Mouse (Mus musculus) hindbrain, embryonic 11.5 days (tissue): ENCODE results near the gene Adgrf1. TPM values are rescaled to one million over a fixed set of nuclear protein-coding genes. Genes with fewer than 3 reads are reported as not detected.
A peak's percentile ranks its signal among the peaks of the same experiment; 100 is the strongest.

Experiments
- ATAC-seq: fragments of 200-750 bp; cut with Nextera tagmentation; 2 replicates; pipeline ENCODE4 v1.8.0; 2017; ENCODE audit warnings: mild to moderate bottlenecking, moderate TSS enrichment, moderate library complexity; ENCODE audit not compliant: low FRiP score
- DNase-seq: peaks from one replicate; pipeline ENCODE4 v3.0.0-alpha.2; 2015; ENCODE audit warnings: low spot score
- H3K27ac ChIP-seq: fragments of 300-500 bp; sonication (generic); 2 replicates; pipeline ENCODE4 v1.5.1; 2014; ENCODE audit warnings: mild to moderate bottlenecking, low read depth, low read length
- H3K27me3 ChIP-seq: fragments of 300-500 bp; sonication (generic); 2 replicates; pipeline ENCODE4 v1.6.1; 2014; ENCODE audit warnings: mild to moderate bottlenecking, low read length, moderate library complexity, mixed read lengths; ENCODE audit not compliant: control insufficient read depth, insufficient read depth
- H3K36me3 ChIP-seq: fragments of 300-500 bp; sonication (generic); 2 replicates; pipeline ENCODE4 v1.6.1; 2014; ENCODE audit warnings: mild to moderate bottlenecking, low read length, moderate library complexity, mixed read lengths; ENCODE audit not compliant: control insufficient read depth, insufficient read depth
- H3K4me1 ChIP-seq: fragments of 300-500 bp; sonication (generic); replicated peaks from 2 replicates; pipeline ENCODE4 v1.6.1; 2014; ENCODE audit warnings: low read length, mixed read lengths; ENCODE audit not compliant: control insufficient read depth, insufficient read depth
- H3K4me2 ChIP-seq: fragments of 300-500 bp; sonication (generic); replicated peaks from 2 replicates; pipeline ENCODE4 v1.6.1; 2014; ENCODE audit warnings: mild to moderate bottlenecking, low read depth, low read length
- H3K4me3 ChIP-seq: fragments of 300-500 bp; sonication (generic); 2 replicates; pipeline ENCODE4 v1.5.1; 2014; ENCODE audit warnings: low read depth, low read length
- H3K9ac ChIP-seq: fragments of 300-500 bp; sonication (generic); 2 replicates; pipeline ENCODE4 v1.6.1; 2014; ENCODE audit warnings: low read depth, low read length
- H3K9me3 ChIP-seq: fragments of 300-500 bp; sonication (generic); 2 replicates; pipeline ENCODE4 v1.6.1; 2016; ENCODE audit warnings: low read length; ENCODE audit not compliant: control insufficient read depth
- WGBS: fragments of 180-500 bp; shearing (Covaris S2); extraction: QIAGEN DNeasy Blood & Tissue Kit; methylation state at CpG from one replicate; pipeline ENCODE4 v1.1.7; 2014; 5-methylcytosine and 5-hydroxymethylcytosine counted together
- polyA plus RNA-seq: library from polyadenylated mRNA; unstranded; fragments of >200 nt; fragmentation: Nextera tagmentation; extraction: Ambion mirVana; gene quantifications from 2 replicates; pipeline ENCODE4 v1.2.1, GENCODE M21; 2014

Gene Adgrf1
- not detected in 2 replicates for polyA plus RNA-seq

DNA sequence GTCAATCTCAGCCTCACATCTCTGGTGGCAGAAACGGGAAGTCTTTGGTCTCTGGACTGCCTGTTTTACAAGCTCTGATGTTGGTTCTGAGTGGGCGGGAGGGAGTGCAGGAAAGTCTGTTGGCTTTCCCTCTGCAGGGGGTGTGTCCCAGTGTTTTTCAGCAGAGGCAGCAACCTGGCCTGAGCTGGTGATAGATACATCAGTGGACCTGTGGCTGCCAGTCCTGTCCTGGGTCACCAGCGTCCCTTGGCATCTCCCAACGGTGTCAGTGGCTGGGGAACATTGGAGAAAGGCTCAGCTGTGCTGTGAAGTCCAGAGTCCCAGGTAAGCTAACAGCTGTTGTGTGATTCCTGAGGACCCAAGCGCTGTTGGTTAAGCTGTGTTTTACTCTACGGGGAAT lies at the start of gene Adgrf1:
TSS of gene Adgrf1 (plus strand) at position 169 of the 400 bp plus-strand sequence.
- Histone ChIP-seq H3K27ac (no peak within 1 kb of the TSS), H3K4me3 (no peak within 1 kb of the TSS), H3K9me3 (no peaks in the 10 kb centered on the region), H3K27me3 (no peaks in the 10 kb centered on the region), H3K9ac (no peak within 1 kb of the TSS), H3K36me3 (no peaks in the 10 kb centered on the region), H3K4me1 (no peaks in the 10 kb centered on the region), H3K4me2 (no peak within 1 kb of the TSS)
- ATAC-seq (no peak), DNase-seq (no peak)
- WGBS = 79% methylated on average over 6 of the region's 6 CpGs

DNA sequence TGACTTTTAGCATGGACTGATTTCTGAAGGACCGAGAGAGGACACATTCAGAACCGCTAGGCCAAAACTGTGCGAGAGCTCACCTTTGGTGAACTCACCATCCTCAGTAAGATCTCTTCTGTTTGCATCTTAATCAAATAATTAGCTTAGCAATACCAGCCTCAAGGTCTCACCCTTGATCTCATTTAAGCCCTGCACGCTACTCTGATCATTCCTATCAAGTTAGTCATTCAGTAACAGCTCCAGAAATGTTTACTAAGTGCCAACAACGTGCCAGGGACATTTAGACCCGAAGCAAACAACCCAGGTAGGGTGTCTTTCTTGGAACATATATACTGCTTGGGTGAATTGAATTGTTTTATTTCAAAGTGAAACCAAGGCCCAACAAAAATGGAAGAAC lies 44.0 kb upstream of the Adgrf1 start:
- 90% methylated on average over 6 of the region's 6 CpGs for WGBS
- no peak overlapping the region for H3K4me3 ChIP-seq
- no peaks in the 10 kb centered on the region for H3K36me3 ChIP-seq
- H3K27me3 ChIP-seq = no peaks in the 10 kb centered on the region
- no peak overlapping the region for H3K4me2 ChIP-seq
- no peak for ATAC-seq
- DNase-seq = no peak
- no peak overlapping the region for H3K27ac ChIP-seq
- no peak overlapping the region for H3K9ac ChIP-seq
- 0 out of 2 replicates have a peak, but pooled peaks cover 3% of the 10 kb centered on the region for H3K4me1 ChIP-seq
- no peaks in the 10 kb centered on the region for H3K9me3 ChIP-seq

DNA sequence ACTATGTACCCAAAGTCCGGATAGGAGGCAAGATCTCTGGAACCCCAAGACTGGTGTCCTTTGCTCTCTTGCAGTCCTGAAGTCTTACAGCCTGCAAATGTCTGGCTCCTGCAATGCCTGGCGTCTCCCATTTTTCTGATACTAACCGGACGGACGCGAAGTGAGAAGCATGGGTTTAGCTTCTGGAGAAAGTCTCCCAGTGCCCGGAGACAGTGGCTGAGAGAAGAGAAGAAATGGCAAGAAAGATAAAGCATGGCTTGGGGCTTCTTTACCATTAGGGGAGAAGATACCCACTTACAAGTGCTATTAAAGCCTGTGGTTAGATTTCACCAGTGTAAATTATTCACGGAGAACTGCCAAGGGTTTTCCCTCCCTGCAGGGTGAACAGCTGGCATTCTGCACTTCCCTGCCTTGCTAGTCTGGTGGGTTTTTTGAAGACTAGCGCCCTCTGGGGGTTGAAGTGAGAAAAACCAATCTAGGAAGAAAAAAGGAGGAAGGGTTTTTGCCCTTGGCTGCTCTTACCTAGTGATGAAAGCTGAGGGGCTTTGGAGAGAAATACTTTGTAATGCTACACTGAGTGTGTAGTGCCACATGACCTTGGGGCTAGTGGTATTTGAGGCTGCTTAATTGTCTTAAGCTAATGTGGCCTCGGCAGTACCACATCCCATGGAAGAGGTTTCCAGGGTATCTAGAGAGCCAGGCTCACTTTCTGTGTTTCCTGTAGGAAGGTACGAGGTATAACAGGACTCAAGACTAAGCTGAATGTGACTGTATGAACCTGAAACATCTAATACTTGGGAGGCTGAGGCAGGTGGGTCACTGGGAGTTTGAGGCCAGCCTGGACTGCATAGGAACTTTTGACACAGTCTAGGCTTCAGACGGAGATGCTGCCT lies 40.3 kb upstream of the Adgrf1 start:
- Histone ChIP-seq H3K9me3 (no peaks in the 10 kb centered on the region), H3K4me3 (no peak overlapping the region), H3K36me3 (no peaks in the 10 kb centered on the region), H3K27me3 (no peaks in the 10 kb centered on the region), H3K4me2 (no peak overlapping the region), H3K4me1 (0 out of 2 replicates have a peak, but pooled peaks cover 3% of the 10 kb centered on the region), H3K27ac (no peak overlapping the region), H3K9ac (no peak overlapping the region)
- DNase-seq (peak; percentile 84), ATAC-seq (peak; percentile 84)
- WGBS = 44% methylated on average over 12 of the region's 12 CpGs

DNA sequence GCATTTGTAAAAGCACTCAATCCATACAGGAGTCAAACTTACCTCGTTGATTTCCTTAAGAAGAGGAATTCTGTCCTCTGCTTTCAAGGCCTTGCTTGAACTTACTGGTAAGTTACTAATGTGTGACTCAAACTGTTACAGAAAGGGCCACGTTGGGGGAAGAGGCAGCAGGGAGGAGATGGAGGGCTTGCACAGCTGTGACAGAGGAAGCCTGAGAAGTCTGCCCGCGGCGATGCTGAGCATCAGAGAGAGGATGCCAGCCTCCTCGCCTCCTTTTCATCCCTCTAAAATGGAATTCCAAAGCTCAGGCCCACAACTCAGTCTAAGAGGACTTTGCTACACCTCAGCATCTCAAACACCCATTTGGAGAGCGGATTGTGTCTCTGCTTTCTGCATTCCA lies 39.3 kb upstream of the Adgrf1 start:
- 83% methylated on average over 7 of the region's 7 CpGs for WGBS
- Histone ChIP-seq H3K9ac (no peak overlapping the region), H3K27ac (no peak overlapping the region), H3K36me3 (no peaks in the 10 kb centered on the region), H3K4me2 (no peak overlapping the region), H3K4me1 (0 out of 2 replicates have a peak, but pooled peaks cover 3% of the 10 kb centered on the region), H3K4me3 (no peak overlapping the region), H3K9me3 (no peaks in the 10 kb centered on the region), H3K27me3 (no peaks in the 10 kb centered on the region)
- DNase-seq (no peak), ATAC-seq (no peak)

DNA sequence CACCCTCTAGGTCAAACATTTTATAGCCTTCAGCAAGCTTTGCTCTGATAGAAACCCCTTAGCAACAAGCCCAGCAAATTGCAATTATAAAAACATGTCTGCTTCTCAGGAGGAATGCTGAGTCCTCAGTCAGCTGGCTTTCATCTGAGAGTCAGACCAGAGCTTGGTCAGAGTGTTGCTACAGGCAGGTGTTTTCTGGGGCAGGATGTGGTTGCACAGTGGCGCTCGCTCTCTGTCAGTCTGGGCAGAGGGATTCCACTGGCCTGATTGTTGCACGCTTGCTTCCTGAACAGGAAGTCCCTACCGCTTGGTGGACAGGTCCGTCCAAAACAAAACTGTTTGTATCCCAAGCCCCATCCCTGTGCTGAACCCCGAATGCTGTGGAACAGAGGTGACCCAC lies 37.4 kb upstream of the Adgrf1 start:
- no peaks in the 10 kb centered on the region for H3K9me3 ChIP-seq
- 60% methylated on average over 6 of the region's 6 CpGs for WGBS
- DNase-seq (no peak), ATAC-seq (no peak)
- no peaks in the 10 kb centered on the region for H3K27me3 ChIP-seq
- H3K4me2 ChIP-seq = no peak overlapping the region
- H3K27ac ChIP-seq = no peak overlapping the region
- no peak overlapping the region for H3K9ac ChIP-seq
- no peaks in the 10 kb centered on the region for H3K36me3 ChIP-seq
- 0 out of 2 replicates have a peak, but pooled peaks cover 3% of the 10 kb centered on the region for H3K4me1 ChIP-seq
- no peak overlapping the region for H3K4me3 ChIP-seq

DNA sequence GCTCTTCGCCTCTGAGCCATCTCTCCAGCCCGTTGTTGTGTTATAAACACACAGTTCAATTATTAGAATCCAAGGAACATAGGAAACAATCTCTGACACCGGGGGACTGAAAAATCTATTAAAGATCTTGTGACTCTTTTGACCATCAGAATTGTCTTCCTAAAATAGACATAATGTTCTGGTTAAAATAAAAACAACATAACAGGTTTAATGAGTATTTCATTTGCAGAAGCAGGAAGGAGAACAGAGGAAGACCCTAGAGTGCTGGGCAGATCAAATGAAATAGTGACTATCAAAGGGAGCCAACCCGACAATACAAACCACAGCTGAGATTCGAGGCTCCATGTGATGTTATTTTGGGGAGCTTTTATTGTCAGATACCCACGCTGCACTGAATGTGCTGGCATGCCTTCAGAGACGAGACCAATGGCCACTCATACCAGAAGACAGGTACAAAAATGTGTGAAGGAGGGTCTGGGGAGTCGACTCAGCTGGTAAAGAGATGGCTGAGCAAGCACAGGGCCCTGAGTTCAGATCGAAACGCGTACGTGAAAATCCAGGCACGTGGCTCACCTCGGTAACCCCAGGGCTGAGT lies 33.4 kb upstream of the Adgrf1 start:
- WGBS = 90% methylated on average over 14 of the region's 14 CpGs
- Histone ChIP-seq H3K9ac (no peak overlapping the region), H3K4me2 (no peak overlapping the region), H3K27ac (no peak overlapping the region), H3K9me3 (no peaks in the 10 kb centered on the region), H3K4me1 (no peaks in the 10 kb centered on the region), H3K36me3 (no peaks in the 10 kb centered on the region), H3K4me3 (no peak overlapping the region), H3K27me3 (no peaks in the 10 kb centered on the region)
- DNase-seq (no peak), ATAC-seq (no peak)

DNA sequence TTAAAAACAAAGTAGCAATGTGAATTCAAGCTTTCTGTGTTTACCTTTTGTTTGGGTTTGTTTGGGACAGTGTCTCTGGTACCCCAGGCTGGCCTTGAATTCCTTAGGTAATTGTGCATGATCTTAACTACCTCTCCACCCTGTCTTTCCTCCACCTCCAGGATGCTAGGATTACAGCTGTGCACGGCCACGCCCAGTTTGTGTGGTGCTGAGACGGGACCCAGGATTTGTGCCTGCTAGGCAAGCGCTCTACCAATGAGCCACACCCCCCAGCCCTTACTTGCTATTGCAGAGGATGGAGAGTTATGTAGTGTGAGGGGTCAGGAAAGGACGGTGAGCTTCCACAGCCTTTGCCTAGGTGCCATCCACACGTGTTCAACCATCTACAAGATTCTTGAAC lies 31.1 kb upstream of the Adgrf1 start:
- H3K4me2 ChIP-seq = no peak overlapping the region
- no peak overlapping the region for H3K27ac ChIP-seq
- DNase-seq (no peak), ATAC-seq (no peak)
- H3K4me1 ChIP-seq = no peaks in the 10 kb centered on the region
- H3K9ac ChIP-seq = no peak overlapping the region
- no peaks in the 10 kb centered on the region for H3K27me3 ChIP-seq
- 84% methylated on average over 6 of the region's 6 CpGs for WGBS
- H3K4me3 ChIP-seq = no peak overlapping the region
- H3K36me3 ChIP-seq = no peaks in the 10 kb centered on the region
- H3K9me3 ChIP-seq = no peaks in the 10 kb centered on the region

DNA sequence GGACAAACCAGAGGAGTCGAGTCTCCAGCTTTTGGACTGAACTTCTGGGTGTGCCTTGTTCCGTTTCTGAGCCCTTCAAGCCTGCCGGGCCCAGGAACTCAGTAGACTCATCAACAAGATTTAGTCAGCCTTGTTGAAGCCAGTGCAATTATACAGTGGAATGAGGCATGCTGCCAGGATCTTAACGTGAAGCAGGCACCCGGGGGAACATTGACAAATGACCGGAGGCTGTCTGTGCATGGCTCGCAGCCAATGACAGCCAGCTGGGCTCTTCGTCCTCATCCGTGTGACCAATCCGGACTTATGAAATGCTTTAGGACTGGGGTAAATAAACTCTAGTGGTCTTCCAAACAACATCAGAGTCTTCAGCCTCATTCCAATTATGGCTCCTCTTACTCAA lies 29.0 kb upstream of the Adgrf1 start:
- peak; percentile 47; the same call in 1 of the 2 replicates for ATAC-seq

DNA sequence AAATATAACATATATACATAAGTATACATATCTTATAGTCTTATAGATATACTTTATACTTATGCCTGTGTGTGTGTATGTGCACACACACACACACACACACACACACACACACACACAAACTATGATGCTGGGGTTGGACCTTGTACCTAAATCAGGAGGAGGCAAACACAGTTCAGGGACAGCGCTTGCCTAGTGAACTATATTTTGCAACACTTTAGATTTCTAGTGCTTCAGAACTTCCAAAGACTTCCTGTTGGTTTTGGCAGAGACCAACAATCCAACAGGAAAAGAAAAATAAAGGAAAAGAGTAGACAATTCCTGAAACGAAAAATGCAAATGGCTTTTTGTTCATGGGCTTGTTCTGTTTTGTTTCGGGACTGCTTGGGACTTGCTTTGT lies 27.5 kb upstream of the Adgrf1 start:
- no peaks in the 10 kb centered on the region for H3K9me3 ChIP-seq
- no peak overlapping the region for H3K4me2 ChIP-seq
- no peak overlapping the region for H3K4me3 ChIP-seq
- WGBS = 85% methylated on average over 3 of the region's 3 CpGs
- no peaks in the 10 kb centered on the region for H3K36me3 ChIP-seq
- DNase-seq (no peak), ATAC-seq (no peak)
- H3K27me3 ChIP-seq = no peaks in the 10 kb centered on the region
- no peaks in the 10 kb centered on the region for H3K4me1 ChIP-seq
- no peak overlapping the region for H3K27ac ChIP-seq
- H3K9ac ChIP-seq = no peak overlapping the region

More for the DNA sequence above, 29.0 kb upstream of the Adgrf1 start:
- no peak overlapping the region for H3K4me3 ChIP-seq
- H3K36me3 ChIP-seq = no peaks in the 10 kb centered on the region
- H3K27ac ChIP-seq = no peak overlapping the region
- no peaks in the 10 kb centered on the region for H3K9me3 ChIP-seq
- H3K4me1 ChIP-seq = no peaks in the 10 kb centered on the region
- no peaks in the 10 kb centered on the region for H3K27me3 ChIP-seq
- H3K9ac ChIP-seq = no peak overlapping the region
- WGBS = 68% methylated on average over 10 of the region's 10 CpGs
- no peak for DNase-seq
- no peak overlapping the region for H3K4me2 ChIP-seq
